Mouse (Mus musculus): ENCODE results near the gene Bmp8b. TPM values are rescaled to one million over a fixed set of nuclear protein-coding genes. Genes with fewer than 3 reads are reported as not detected.
"Not testable (repeated sequence)": the region's sequence is repeated elsewhere in the genome, so short reads cannot be mapped to it uniquely, and the experiment has no call there.

Bmp8b gene
- polyA plus RNA-seq, 1 experiment from 2014 or later: 2.2 TPM

GRCm38 (mm10) chr4:123116640-123117039, 11.7 kb downstream of the Bmp8b start:
- Histone ChIP-seq H3K4me2 (peak overlapping the region; percentile 51), H3K27me3 (replicated peaks; ENCODE audit: control insufficient read depth, insufficient read depth, low read length) (peaks cover 25% of the 10 kb centered on the region)
- not testable (repeated sequence) for H3K9me3 ChIP-seq (ENCODE audit: control insufficient read depth, low read length); H3K36me3 ChIP-seq (ENCODE audit: control insufficient read depth, insufficient read depth, low read length); H3K27ac ChIP-seq (ENCODE audit: low read depth, low read length); H3K4me1 ChIP-seq (replicated peaks; ENCODE audit: control insufficient read depth, insufficient read depth, low read length); H3K9ac ChIP-seq (ENCODE audit: low read depth, low read length); DNase-seq (ENCODE audit: low spot score); H3K4me3 ChIP-seq (ENCODE audit: low read depth, low read length); ATAC-seq (replicated peaks; ENCODE audit: low FRiP score)
- WGBS: 15% methylated on average over 39 of the region's 42 CpGs

DNA sequence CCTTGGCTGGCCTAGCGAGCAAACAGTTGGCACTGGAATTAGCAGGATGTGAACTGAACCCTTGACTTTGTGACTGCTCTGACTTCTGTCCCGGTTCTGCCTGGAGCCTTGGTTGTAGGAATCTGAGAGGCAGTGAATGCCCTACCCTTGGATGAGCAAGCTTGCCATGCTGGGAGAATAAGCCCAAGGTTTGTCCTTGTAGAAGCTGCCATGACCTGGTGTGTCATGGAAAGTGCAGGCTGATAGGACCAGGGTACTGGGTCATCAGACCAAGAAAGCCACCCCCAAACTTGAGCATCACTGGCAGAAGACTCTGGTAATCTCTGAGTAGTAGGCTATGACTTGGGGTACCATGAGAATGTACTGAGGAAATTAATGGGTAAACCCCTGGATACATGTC, 16.3 kb downstream of the Bmp8b start:
- H3K27ac ChIP-seq (ENCODE audit: low read depth, low read length): no peak overlapping the region
- H3K36me3 ChIP-seq (ENCODE audit: control insufficient read depth, insufficient read depth, low read length): peaks cover 14% of the 10 kb centered on the region
- H3K4me1 ChIP-seq (replicated peaks; ENCODE audit: control insufficient read depth, insufficient read depth, low read length): no peaks in the 10 kb centered on the region
- H3K4me3 ChIP-seq (ENCODE audit: low read depth, low read length): no peak overlapping the region
- no peak overlapping the region for H3K9ac ChIP-seq (ENCODE audit: low read depth, low read length)
- ATAC-seq (replicated peaks; ENCODE audit: low FRiP score) (no peak), DNase-seq (ENCODE audit: low spot score) (no peak)
- no peaks in the 10 kb centered on the region for H3K9me3 ChIP-seq (ENCODE audit: control insufficient read depth, low read length)
- H3K4me2 ChIP-seq: no peak overlapping the region
- peaks cover 9% of the 10 kb centered on the region for H3K27me3 ChIP-seq (replicated peaks; ENCODE audit: control insufficient read depth, insufficient read depth, low read length)
- WGBS: 80% methylated on average over 2 of the region's 2 CpGs

DNA sequence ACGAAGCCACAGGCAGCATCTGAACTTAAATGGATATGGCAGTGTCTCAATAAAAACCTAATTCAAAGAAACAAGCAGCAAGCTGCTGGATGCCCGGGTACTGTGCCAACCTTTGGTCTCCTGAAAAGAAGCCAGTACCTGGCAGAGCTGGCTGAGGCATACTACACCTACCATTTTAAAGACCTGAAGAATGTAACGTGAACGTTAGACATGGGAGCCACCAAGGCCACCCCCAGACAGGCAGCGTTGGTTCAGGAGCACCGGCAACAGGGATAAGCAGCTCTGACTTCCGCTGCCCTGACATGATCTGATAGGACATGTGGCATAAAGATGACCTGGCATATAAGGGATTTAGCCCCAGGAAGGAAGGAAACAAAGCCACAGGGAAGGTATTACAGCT, 21.7 kb downstream of the Bmp8b start:
- DNase-seq (ENCODE audit: low spot score): no peak
- H3K9me3 ChIP-seq (ENCODE audit: control insufficient read depth, low read length): no peaks in the 10 kb centered on the region
- H3K27me3 ChIP-seq (replicated peaks; ENCODE audit: control insufficient read depth, insufficient read depth, low read length): no peaks in the 10 kb centered on the region
- H3K27ac ChIP-seq (ENCODE audit: low read depth, low read length): no peak overlapping the region
- H3K4me3 ChIP-seq (ENCODE audit: low read depth, low read length): no peak overlapping the region
- H3K9ac ChIP-seq (ENCODE audit: low read depth, low read length): no peak overlapping the region
- no peak overlapping the region for H3K4me2 ChIP-seq
- H3K36me3 ChIP-seq (ENCODE audit: control insufficient read depth, insufficient read depth, low read length): peaks cover 48% of the 10 kb centered on the region
- no peaks in the 10 kb centered on the region for H3K4me1 ChIP-seq (replicated peaks; ENCODE audit: control insufficient read depth, insufficient read depth, low read length)
- no peak for ATAC-seq (replicated peaks; ENCODE audit: low FRiP score)
- WGBS: 93% methylated on average over 7 of the region's 7 CpGs

DNA sequence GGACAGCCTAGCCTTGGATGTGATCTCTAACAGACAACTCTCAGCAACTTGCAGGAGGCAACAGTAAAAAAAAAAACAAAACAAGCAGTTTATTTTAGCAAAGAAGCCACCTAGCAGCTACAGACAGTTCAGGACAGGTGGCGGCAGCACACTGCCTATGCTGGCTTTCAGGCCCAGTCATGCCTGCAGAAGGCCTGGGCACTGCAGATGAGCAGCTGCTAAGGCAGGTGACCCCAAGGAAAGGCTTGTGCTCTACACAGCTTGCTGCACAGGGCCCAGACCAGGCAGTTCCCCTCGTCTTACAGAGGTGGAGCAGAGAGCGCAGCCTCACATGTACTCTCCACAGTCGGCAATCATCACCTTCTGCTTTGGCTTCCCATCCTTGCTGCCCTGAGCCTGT, 22.1 kb downstream of the Bmp8b start:
- DNase-seq (ENCODE audit: low spot score) (no peak), ATAC-seq (replicated peaks; ENCODE audit: low FRiP score) (no peak)
- no peak overlapping the region for H3K27ac ChIP-seq (ENCODE audit: low read depth, low read length)
- H3K9ac ChIP-seq (ENCODE audit: low read depth, low read length): no peak overlapping the region
- 77% methylated on average over 4 of the region's 4 CpGs for WGBS
- no peaks in the 10 kb centered on the region for H3K4me1 ChIP-seq (replicated peaks; ENCODE audit: control insufficient read depth, insufficient read depth, low read length)
- no peaks in the 10 kb centered on the region for H3K27me3 ChIP-seq (replicated peaks; ENCODE audit: control insufficient read depth, insufficient read depth, low read length)
- H3K9me3 ChIP-seq (ENCODE audit: control insufficient read depth, low read length): no peaks in the 10 kb centered on the region
- H3K4me2 ChIP-seq: no peak overlapping the region
- no peak overlapping the region for H3K4me3 ChIP-seq (ENCODE audit: low read depth, low read length)
- peaks cover 53% of the 10 kb centered on the region for H3K36me3 ChIP-seq (ENCODE audit: control insufficient read depth, insufficient read depth, low read length)

DNA sequence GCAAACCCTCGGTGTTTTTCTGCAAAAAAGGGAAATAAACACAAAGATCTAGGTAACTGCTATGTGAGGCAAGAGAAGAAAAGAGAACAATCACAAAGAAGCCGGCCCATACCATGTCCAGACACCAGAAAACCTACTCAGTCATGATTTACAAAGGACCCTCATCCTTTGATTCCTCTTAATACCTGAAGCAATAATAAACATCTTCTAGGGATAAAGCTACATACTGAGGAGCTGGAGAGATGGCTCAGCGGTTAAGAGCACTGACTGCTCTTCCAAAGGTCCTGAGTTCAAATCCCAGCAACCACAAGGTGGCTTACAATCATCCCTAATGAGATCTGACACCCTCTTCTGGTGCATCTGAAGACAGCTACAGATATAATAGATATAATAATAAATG, 32.6 kb downstream of the Bmp8b start:
- Histone ChIP-seq H3K9me3 (ENCODE audit: control insufficient read depth, low read length) (no peaks in the 10 kb centered on the region), H3K4me1 (replicated peaks; ENCODE audit: control insufficient read depth, insufficient read depth, low read length) (peaks cover 14% of the 10 kb centered on the region), H3K27me3 (replicated peaks; ENCODE audit: control insufficient read depth, insufficient read depth, low read length) (no peaks in the 10 kb centered on the region; the same call in 1 of the 2 replicates), H3K27ac (ENCODE audit: low read depth, low read length) (no peak overlapping the region), H3K4me2 (peak overlapping the region; percentile 14; the same call in 1 of the 2 replicates), H3K9ac (ENCODE audit: low read depth, low read length) (no peak overlapping the region), H3K4me3 (ENCODE audit: low read depth, low read length) (no peak overlapping the region), H3K36me3 (ENCODE audit: control insufficient read depth, insufficient read depth, low read length) (peaks cover 25% of the 10 kb centered on the region)
- DNase-seq (ENCODE audit: low spot score) (no peak), ATAC-seq (replicated peaks; ENCODE audit: low FRiP score) (no peak)
- 82% methylated on average over 3 of the region's 3 CpGs for WGBS

DNA sequence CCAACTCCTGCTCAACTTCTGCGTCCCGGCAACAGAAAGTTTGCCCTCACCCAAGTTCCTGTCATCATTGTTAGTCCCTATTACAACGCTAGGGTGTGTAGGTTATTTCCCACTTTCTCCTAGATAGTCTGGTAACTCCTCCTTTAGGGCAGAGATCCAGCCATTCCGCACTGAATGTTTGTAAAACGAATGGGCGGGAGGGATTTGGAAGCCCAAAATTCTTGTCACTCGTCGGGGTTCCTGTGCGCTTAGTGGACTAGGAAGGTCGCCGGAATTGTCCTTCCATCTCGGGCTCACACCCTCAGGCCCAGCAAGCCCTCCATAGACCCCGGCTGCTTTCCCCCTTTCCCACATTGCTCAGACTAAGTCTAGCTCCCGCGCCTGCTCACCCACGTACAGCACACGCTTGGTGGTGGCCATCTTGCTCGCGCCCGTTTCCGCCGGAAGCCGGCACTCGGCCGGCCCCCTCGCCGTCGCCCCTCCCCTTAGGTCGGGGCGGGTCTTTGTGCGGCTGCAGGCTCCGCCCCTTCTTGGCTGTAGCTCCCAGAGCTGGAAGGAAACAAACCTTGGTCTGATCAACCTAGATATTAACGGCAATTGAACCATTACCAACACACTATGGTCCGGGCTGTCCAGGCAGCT, 34.7 kb downstream of the Bmp8b start, which contains the start of gene Ppie:
Gene Ppie (minus strand): TSS at position 439 of the 642 bp plus-strand sequence.
- H3K4me1 ChIP-seq (replicated peaks; ENCODE audit: control insufficient read depth, insufficient read depth, low read length): peaks cover 14% of the 10 kb centered on the region
- under 1% methylated on average over 34 of the region's 34 CpGs for WGBS
- no peaks in the 10 kb centered on the region for H3K9me3 ChIP-seq (ENCODE audit: control insufficient read depth, low read length)
- DNase-seq (ENCODE audit: low spot score) (peak; percentile 89), ATAC-seq (replicated peaks; ENCODE audit: low FRiP score) (peak; percentile 98)
- peak within 1 kb of the TSS; percentile 66 for H3K9ac ChIP-seq (ENCODE audit: low read depth, low read length)
- peak within 1 kb of the TSS; percentile 65 for H3K4me3 ChIP-seq (ENCODE audit: low read depth, low read length)
- peaks cover 11% of the 10 kb centered on the region for H3K36me3 ChIP-seq (ENCODE audit: control insufficient read depth, insufficient read depth, low read length)
- no peaks in the 10 kb centered on the region; the same call in 1 of the 2 replicates for H3K27me3 ChIP-seq (replicated peaks; ENCODE audit: control insufficient read depth, insufficient read depth, low read length)
- peak within 1 kb of the TSS; percentile 87 for H3K4me2 ChIP-seq
- peak within 1 kb of the TSS; percentile 68; the same call in 1 of the 2 replicates for H3K27ac ChIP-seq (ENCODE audit: low read depth, low read length)

DNA sequence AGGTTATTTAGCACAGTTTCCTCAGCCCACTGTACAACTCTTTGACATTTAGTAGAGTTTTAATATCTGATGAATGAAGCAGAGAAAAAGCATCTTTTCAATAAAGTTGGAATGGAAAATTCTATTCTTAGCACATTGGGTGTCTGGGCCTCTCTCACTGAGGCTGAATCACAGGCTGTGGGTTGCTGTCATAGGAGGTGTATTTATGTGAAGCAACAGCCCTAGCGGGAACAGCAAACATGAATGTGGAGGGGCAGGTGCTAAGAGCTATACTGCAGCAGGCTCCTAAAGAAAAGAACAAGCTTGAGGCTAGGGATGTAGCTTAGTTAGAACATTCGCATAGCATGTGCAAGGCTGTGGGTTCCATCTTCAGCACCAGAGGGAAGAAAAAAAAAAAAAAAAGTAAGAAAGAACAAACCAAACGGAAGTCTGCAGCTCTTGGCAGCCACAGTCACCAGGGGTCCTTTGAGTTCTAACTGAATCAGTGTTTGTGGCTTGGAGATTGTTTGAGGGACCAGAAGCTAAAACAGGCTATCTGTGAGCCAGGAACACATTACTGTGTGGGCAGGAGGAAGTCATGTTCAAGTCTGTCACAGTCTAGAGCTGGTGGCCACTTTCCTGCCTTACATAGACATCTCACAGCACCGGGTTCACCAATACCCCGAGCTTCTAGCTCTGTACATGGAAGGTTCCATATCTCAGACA, 42.6 kb downstream of the Bmp8b start:
- H3K4me3 ChIP-seq (ENCODE audit: low read depth, low read length): no peak overlapping the region
- no peaks in the 10 kb centered on the region; the same call in 1 of the 2 replicates for H3K27me3 ChIP-seq (replicated peaks; ENCODE audit: control insufficient read depth, insufficient read depth, low read length)
- no peak overlapping the region for H3K4me2 ChIP-seq
- H3K27ac ChIP-seq (ENCODE audit: low read depth, low read length): no peak overlapping the region
- ATAC-seq (replicated peaks; ENCODE audit: low FRiP score) (no peak), DNase-seq (ENCODE audit: low spot score) (no peak)
- no peaks in the 10 kb centered on the region for H3K4me1 ChIP-seq (replicated peaks; ENCODE audit: control insufficient read depth, insufficient read depth, low read length)
- 53% methylated on average over 5 of the region's 5 CpGs for WGBS
- H3K36me3 ChIP-seq (ENCODE audit: control insufficient read depth, insufficient read depth, low read length): no peaks in the 10 kb centered on the region
- no peak overlapping the region for H3K9ac ChIP-seq (ENCODE audit: low read depth, low read length)
- no peaks in the 10 kb centered on the region for H3K9me3 ChIP-seq (ENCODE audit: control insufficient read depth, low read length)

DNA sequence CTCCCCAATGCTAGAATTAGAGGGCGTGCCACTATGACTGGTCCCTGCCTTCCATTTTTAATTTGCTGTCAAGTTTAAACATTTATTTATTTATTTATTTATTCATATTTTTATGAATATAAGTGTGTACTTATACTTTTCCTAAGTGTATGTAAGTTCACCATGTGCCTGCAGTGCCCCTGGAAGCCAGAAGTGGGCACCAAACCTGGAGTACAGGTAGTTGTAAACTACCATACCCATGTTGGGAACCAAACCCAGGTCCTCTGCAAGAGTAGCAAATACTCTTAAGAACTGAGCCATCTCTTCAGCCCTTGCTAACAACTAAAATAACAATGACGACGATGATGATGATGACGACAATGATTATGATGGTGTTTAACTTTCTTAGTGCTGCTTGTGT, 47.0 kb downstream of the Bmp8b start:
- 71% methylated on average over 4 of the region's 4 CpGs for WGBS
- no peaks in the 10 kb centered on the region; the same call in 1 of the 2 replicates for H3K27me3 ChIP-seq (replicated peaks; ENCODE audit: control insufficient read depth, insufficient read depth, low read length)
- no peaks in the 10 kb centered on the region for H3K36me3 ChIP-seq (ENCODE audit: control insufficient read depth, insufficient read depth, low read length)
- H3K9me3 ChIP-seq (ENCODE audit: control insufficient read depth, low read length): no peaks in the 10 kb centered on the region
- ATAC-seq (replicated peaks; ENCODE audit: low FRiP score) (no peak), DNase-seq (ENCODE audit: low spot score) (no peak)
- H3K4me1 ChIP-seq (replicated peaks; ENCODE audit: control insufficient read depth, insufficient read depth, low read length): no peaks in the 10 kb centered on the region
- no peak overlapping the region for H3K4me2 ChIP-seq
- no peak overlapping the region for H3K27ac ChIP-seq (ENCODE audit: low read depth, low read length)
- no peak overlapping the region for H3K4me3 ChIP-seq (ENCODE audit: low read depth, low read length)
- no peak overlapping the region for H3K9ac ChIP-seq (ENCODE audit: low read depth, low read length)

- H3K4me3 ChIP-seq (ENCODE audit: low read depth, low read length): no peak overlapping the region
- ATAC-seq (replicated peaks; ENCODE audit: low FRiP score): no peak
- H3K9ac ChIP-seq (ENCODE audit: low read depth, low read length): no peak overlapping the region
- no peak for DNase-seq (ENCODE audit: low spot score)
- no peaks in the 10 kb centered on the region for H3K27me3 ChIP-seq (replicated peaks; ENCODE audit: control insufficient read depth, insufficient read depth, low read length)
- no peaks in the 10 kb centered on the region for H3K36me3 ChIP-seq (ENCODE audit: control insufficient read depth, insufficient read depth, low read length)
- H3K4me2 ChIP-seq: no peak overlapping the region
- H3K9me3 ChIP-seq (ENCODE audit: control insufficient read depth, low read length): no peaks in the 10 kb centered on the region
- 48% methylated on average over 5 of the region's 5 CpGs for WGBS
- no peaks in the 10 kb centered on the region for H3K4me1 ChIP-seq (replicated peaks; ENCODE audit: control insufficient read depth, insufficient read depth, low read length)
- no peak overlapping the region for H3K27ac ChIP-seq (ENCODE audit: low read depth, low read length)
These were observed 48.0 kb downstream of the Bmp8b start for GRCm38 (mm10) chr4:123152976-123153375.

Data from liver, embryonic 11.5 days (tissue).